Mouse (Mus musculus) monocyte, adult 2 months (primary cell): ENCODE results near the gene Eif2s3x.
A peak's percentile ranks its signal among the peaks of the same experiment; 100 is the strongest.

Experiments used
- DNase-seq, 2 experiments: peaks; one replicate each; pipeline ENCODE4 v3.0.0; 2022; ENCODE audit warnings: low spot score in 2 of 2, low read depth in 1 of 2

The Eif2s3x gene

DNA sequence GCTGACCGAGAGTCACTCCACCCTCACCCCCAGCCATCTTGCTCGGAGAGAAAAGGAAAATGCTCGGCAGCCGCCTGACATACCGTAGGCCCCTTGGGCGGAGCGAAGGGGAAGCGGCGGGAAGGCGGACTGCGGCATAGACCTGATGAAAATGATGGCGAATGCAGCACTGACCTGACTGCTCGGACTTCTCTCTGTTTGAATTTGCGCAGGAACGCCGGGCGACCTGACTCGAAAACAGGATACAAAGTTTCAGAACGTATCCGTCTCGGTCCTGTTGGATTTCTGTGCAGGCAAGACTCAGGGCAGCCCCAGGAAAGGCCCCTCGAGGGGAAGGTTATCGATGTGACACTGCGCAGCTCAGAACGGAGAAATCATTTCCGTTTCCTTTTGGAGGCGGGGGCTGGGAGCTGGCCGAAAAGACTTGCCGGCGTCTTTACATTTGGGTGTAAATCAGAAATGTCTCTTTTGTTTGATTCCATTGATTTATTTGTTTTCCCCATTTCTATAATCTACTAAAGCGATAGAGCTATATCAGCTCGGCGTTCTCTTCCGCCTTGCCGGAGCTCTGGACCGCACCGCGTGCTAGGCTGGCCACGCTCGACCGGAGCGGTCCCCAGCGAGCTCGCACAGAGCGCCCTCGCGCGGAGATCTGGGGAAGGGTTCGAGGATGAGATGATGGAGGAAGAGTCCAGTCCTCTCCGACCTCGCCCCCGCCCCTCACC lies at the start of gene Eif2s3x:
Gene Eif2s3x, minus strand, starts transcription at position 266 of the 725 bp plus-strand sequence.
- DNase-seq: peak; percentile 47 to 90

DNA sequence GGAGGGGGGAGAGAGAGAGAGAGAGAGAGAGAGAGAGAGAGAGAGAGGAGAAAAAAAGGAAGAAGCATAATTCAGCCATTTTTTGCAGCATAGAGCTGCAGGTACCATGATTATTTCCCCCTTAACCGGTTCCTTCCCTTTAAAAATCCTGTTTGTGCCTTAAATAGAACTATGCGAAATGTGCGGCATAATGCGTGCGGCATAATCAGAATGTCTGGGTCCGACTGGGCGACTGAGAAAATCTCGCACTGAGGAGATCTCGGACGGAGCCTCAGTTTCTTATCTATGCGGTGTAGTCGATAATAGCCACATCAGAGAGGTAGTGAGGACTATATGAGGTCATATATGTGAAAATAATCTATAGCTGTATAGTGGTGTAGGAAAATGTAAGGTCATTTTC lies 22.9 kb upstream of the Eif2s3x start:
- no peak for DNase-seq

DNA sequence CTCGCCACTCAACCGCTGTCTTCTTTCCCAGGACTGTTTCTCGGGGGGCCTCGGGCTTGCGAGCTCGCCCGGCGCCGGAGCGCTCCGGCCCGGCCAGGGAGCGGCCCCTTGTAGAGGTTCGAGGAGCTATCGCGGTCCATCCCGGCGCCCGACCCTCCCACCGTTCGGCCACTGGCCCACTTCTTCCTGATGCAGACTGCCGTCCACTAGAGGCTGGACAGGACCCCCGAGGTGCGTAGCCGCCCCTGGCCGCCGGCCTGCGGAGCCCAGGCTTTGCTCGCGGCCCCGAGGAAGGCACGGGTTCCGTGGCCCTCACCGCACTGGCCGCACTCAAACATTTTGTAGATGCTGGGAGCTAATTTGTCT lies 22.5 kb upstream of the Eif2s3x start:
- no peak for DNase-seq

DNA sequence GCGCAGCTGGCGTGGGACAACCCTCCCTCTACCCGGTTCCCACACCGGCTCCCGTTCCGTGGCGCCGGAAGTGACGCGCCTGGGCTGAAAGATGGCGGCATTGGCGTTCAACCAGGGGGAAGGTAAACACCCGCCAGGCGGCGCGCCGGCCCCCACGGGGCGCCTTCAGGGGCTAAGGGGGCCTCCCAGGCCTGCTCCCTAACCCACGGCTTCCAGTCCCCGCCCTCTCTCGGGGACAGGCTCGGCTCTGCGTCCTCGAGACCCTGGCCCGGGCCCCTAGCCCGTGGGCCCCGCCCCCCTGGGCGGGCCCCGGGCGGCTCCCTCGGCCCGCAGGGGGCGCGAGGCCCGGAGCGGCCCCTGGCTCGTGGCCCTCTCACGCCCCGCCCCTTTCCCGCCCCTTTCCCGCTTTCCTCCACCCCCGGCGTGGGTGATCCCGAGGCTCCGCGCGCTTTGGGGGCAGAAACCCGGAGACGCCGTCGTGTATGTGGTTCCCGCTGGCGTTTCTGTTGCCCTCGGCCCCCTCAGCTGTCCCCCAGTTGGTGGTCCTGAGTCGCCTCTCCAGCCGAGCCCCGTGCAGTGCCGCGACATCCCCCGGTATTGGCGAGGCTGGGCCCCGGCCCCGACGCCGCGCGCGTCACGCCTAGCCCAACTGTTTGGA lies 22.0 kb upstream of the Eif2s3x start, which contains the start of gene Klhl15:
Gene Klhl15, plus strand, starts transcription at position 68 of the 658 bp plus-strand sequence.
- peak; percentile 52 to 75 for DNase-seq

DNA sequence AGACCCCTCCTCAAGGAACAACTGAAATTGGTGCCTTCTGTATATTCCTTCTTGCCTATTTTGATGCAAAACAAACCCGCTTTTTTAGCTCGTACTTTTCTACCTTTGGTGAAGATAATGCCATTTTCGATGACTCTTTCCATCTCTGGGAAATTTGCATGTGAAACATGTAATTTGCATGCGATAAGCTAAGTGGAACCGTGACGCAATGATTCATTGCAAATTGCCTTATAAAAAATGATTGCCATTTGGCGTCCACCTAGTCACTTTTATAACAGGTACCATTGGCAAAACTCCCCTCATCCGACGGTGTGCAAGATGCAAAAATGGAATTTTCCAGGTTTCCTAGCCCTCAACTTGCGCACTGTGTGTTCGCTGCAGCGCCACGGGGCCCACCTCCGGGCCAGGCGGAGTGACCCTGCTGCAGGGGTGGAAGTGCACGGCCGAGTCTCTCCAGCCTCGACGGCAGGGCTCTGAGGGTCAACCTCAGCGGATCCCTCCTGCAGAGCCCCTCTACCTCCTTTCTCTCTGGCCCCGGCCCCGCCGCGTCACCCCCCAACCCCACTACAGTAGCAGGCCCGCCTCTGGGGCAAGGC lies 21.4 kb upstream of the Eif2s3x start:
- DNase-seq: no peak

DNA sequence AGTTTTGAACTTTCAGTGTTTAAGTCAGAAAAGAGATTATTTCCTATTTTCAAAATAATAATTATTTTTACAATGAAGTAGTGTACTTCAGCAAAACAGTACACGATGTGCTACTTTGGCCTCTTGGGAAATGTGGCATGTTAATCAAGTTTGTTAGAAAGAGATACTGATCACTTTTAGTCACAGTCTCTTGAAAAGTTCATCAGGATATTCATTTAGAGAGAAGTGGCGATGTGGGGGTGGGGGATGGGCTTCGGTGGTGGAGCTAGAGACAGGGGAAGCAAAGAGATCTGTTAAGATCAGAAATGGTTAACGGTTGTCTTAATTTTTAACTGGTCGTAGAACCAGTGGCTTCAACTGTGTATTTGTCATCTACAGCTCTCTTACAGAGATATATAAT lies 20.8 kb upstream of the Eif2s3x start:
- no peak for DNase-seq

DNA sequence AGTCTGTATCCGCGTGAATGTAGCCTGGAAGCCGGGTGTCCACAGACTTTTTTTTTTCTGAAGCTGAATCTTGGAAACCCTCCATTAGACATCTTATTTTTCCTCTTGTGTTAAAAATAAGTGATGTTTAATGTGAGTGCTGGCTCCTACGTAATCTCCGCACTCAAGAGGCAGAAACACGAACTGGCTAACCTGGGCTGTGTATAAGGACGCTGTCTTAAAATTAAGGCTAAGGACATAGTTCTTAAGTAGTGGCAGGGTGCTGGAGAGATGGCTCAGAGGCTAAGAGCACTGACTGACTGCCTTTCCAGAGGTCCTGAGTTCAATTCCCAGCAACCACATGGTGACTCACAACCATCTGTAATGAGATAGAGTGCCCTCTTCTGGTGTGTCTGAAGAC lies 722 bp upstream of the Eif2s3x start:
- DNase-seq: no peak

DNA sequence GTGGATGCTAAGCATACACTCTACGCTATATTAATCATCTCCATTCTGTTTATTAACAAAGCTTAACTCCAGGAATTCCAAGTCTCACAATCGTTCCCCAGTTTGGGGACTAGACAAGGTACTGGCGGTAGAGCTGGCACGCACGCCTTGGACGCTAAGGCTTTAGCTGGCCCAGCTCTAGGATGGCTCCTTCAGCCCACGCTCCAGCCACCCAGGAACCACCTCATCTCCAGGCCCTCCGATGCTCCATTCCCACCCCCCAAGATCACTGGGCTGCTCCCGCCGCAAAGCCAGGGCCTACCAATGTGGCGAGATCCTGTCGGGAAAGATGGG lies 432 bp downstream of the Eif2s3x start:
- DNase-seq: no peak

DNA sequence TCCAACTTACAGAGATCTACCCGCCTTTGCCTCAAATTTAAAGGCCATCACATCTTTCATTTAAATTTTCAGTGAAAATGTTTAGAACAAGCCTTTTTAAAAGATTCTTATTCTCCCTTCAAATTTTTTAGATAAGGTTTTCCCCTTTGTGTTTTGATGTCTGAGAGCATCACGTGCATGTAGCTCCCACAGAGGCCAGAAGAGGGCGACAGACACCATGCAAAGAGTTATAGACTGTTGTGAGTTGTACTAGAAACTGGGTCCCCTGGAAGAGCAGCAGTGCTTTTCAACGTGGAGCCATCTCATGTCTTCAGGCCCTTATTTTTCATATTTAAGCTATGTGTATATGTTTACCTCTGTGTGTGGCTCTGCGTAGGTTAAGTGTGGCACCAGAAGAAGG lies 14.9 kb downstream of the Eif2s3x start:
- DNase-seq: peak in 1 of 2 experiments; percentile 51

DNA sequence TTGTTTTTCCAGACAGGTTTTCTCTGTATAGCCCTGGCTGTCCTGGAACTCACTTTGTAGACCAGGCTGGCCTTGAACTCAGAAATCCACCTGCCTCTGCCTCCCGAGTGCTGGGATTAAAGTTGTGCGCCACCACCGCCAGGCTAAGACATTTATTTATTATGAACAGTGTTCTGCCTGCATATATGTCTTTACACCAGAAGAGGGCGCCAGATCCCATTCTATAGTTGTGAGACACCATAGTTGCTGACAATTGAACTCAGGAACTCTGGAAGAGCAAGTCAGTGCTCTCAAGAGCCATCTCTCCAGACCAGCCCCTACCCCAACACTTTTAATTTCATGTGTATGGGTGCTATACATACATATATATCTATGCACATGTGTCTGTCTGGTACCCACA lies 18.8 kb downstream of the Eif2s3x start:
- DNase-seq: peak in 1 of 2 experiments; percentile 23

DNA sequence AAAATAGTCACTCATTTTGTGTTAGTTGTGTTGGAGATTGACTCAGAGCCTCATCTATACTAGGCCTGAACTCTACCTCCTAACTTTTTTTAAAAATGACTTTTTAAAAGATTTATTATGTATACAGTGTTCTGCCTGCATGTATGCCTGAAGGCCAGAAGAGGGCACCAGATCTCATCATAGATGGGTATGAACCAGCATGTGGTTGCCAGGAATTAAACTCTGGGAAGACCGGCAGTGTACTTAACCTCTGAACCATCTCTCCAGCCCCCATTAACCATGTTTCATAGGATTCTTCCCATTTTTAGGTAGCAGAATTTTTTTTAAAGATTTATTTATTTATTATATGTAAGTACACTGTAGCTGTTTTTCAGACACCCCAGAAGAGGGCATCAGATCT lies 27.5 kb downstream of the Eif2s3x start:
- DNase-seq: no peak

DNA sequence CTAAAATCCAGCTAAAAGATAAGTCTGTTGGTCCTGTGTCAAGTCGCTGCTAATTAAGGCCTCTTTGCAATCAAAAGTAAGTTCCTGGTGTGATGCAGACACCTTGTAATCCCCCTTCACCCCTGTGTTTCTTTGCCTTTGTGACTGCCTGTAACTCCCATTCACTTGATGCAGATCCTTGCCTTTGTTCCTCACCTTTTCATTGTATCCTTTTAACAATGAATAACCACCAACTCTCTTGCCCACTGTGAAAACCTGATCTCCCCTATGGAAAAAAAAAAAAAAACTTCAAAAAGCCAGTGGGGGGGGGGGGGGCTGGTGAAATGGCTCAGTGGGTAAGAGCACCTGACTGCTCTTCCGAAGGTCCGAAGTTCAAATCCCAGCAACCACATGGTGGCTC lies 28.8 kb downstream of the Eif2s3x start:
- no peak for DNase-seq

DNA sequence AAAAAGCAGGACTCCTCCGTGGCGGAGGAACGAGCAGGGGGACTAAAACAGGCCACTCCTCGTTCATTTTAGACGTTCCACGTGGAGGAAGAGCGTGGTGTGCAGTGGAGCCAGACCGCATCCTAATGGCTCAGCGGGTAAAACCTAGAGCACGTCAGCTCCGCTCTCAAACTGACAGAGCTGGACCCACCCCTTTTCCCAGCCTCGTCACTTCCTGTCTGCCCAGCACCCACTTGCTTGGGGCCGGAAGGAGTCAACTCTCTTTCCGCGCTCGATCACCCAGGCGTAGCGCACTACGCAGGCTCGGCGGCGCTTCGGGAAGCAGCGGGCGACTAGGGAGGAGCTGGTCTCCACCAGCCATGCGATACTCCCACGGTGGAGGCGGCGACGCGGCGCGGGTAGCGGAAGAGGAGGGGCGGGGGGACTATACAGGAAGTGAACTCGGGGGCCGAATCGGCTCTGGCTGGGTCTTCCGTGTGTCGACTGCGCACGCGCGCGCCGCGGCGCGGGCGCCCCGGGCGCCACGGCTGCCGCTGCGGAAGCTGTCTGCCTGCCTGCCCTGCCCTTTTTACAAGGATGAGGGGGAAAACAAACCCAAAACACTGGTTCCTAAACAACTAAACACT lies 34.8 kb downstream of the Eif2s3x start:
- DNase-seq: peak; percentile 78 to 92

DNA sequence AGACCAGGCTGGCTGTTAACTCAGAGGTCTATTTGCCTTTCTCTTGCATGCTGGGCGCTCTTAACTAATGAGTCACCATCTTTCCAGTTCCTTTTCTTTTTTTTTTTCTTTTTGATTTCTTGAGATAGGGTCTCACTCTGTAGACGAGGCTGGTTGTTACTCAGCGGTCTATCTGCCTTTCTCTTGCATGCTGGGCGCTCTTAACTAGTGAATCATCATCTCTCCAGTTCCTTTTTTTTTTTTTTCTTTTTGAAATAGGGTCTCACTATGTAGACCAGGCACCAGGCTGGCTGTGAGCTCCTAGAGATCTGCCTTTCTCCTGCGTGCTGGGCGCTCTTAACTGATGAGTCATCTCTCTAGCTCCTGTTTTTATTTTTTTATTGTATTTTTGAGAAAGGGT lies 43.3 kb downstream of the Eif2s3x start:
- DNase-seq: no peak

DNA sequence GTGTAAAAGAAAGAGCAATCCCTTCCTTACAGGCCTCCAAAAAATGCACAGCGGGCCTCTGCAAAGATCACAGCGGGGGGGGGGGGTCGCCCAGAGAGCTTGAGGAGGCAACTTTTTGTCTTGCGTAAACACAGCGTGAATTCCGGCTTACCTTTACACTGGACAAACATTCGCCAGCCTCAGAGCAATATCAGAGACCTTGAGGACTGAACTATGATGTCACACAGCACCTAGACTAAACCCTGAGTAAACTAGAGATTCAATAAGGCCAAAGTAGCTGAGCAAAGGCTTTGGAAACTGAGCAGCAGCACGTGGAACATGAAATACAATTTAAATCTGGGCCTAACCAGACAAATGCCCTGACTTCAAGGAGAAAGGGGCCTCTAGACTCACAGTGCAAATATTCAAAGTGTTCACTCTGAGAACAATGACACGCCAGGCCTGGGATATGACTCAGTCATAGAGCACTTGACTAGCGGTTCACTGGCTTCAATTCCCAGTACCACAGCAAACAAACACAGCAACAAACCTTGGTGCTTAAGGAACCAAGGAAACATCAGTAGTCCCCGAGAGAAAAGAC lies 60.3 kb downstream of the Eif2s3x start:
- no peak for DNase-seq

DNA sequence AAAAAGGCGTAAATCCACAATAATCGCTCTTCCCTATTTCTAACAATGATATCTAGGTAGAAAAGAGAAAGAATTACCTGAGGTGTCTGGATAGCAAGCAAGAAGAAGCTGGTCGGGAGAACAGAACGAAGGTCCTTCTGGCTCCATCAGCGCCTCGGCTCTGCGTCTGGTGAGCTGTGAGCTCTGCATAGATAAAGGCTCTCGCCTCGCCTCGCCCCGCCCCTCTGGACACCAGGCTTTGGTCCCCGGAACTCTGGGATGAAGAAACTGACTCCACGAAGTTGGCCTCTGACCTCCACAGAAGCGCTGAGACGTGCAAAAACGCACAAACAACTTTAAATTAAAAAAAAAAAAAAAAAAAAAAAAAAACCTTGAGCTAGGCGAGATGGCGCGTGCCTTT lies 62.2 kb downstream of the Eif2s3x start:
- no peak for DNase-seq

DNA sequence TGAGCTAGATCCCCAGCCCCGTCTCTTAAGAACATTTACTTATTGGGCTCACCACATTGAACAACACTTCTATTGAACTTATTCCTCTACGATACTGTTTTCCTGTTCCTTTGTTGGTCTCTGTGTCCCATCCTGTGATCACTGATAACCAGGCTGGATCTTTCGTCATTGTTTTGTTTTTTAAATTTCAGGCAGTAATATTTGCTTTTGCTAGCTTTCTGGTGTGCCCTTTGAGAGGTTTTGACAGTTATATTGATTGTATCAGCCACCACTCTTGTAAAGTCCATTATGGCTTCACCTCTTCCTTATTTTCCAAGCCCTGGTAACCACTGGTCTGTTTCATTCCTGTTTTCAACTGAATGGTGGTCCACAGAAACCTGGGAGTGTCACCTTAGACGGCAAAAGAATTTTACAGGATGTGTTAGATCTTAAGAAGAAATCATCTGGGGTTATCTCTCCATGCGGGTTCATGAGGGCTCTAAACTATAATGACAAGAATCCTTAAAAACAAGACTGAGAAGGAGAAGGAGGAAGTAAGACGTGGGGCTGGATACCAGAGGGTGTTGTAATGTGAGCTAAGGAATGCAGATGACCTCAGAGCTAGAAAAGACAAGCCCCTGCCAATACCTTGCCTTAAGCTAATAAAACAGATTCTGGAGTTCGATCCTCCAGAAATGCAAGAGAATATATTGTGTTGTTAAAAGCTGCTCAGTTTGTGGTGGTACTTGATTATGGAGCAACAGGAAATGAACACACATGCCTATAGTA lies 70.5 kb downstream of the Eif2s3x start:
- no peak for DNase-seq

DNA sequence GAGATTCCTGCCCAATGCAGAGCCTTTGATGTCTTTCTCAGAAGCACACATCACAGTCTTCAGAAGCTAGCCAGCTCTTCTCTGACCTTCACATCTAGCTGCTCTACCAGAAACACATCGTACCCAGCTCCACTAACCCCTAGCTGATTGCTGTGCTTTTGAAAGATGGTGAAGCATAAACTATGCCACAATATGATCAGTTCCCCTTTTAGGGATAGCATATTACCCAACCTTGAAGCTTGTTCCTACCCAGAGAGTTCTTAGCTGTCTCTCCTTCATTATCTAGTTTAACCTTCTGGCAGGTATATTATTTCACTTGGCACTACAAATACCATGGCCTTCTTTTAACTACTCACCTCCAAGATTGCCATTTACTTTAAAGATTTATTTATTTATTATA lies 72.6 kb downstream of the Eif2s3x start:
- DNase-seq: no peak
